Mouse (Mus musculus) hindbrain, postnatal 0 days (tissue): ENCODE data around the gene 1110065P20Rik. TPM values are rescaled to one million over a fixed set of nuclear protein-coding genes. Genes with fewer than 3 reads are reported as not detected.
A peak's percentile ranks its signal among the peaks of the same experiment; 100 is the strongest.

Experiments
- ATAC-seq: fragments of 200-750 bp; cut with Nextera tagmentation; 2 replicates; pipeline ENCODE4 v1.8.0; 2017; ENCODE audit warnings: mild to moderate bottlenecking, moderate TSS enrichment, moderate library complexity
- DNase-seq: peaks from one replicate; pipeline ENCODE4 v3.0.0-alpha.2; 2015; ENCODE audit warnings: low spot score
- H3K27ac ChIP-seq: fragments of 300-500 bp; sonication (generic); 2 replicates; pipeline ENCODE4 v1.5.1; 2014; ENCODE audit warnings: mild to moderate bottlenecking
- H3K27me3 ChIP-seq: fragments of 300-500 bp; sonication (generic); 2 replicates; pipeline ENCODE4 v1.6.1; 2014; ENCODE audit warnings: low read length, mixed read lengths; ENCODE audit not compliant: insufficient read depth
- H3K36me3 ChIP-seq: fragments of 300-500 bp; sonication (generic); 2 replicates; pipeline ENCODE4 v1.6.1; 2014; ENCODE audit warnings: low read length, mixed read lengths; ENCODE audit not compliant: insufficient read depth
- H3K4me1 ChIP-seq: fragments of 300-500 bp; sonication (generic); 2 replicates; pipeline ENCODE4 v1.6.1; 2014; ENCODE audit warnings: antibody characterized with exemption, low read length, mixed read lengths; ENCODE audit not compliant: insufficient read depth
- H3K4me2 ChIP-seq: fragments of 300-500 bp; sonication (generic); 2 replicates; pipeline ENCODE4 v1.6.1; 2014; ENCODE audit warnings: low read depth, mild to moderate bottlenecking, low read length, moderate library complexity, mixed read lengths
- H3K4me3 ChIP-seq: fragments of 300-500 bp; sonication (generic); 2 replicates; pipeline ENCODE4 v1.5.1; 2014; ENCODE audit warnings: low read length
- H3K9ac ChIP-seq: fragments of 300-500 bp; sonication (generic); replicated peaks from 2 replicates; pipeline ENCODE4 v1.6.1; 2014; ENCODE audit warnings: mild to moderate bottlenecking, low read length, moderate library complexity, mixed read lengths
- H3K9me3 ChIP-seq: fragments of 300-500 bp; sonication (generic); 2 replicates; pipeline ENCODE4 v1.6.1; 2016; ENCODE audit warnings: low read length, mixed read lengths
- CTCF ChIP-seq: IDR thresholded peaks from 2 replicates; pipeline ENCODE4 v1.5.1; 2016; ENCODE audit warnings: antibody characterized with exemption, control low read depth, low read depth
- WGBS: fragments of 180-500 bp; shearing (Covaris S2); extraction: QIAGEN DNeasy Blood & Tissue Kit; methylation state at CpG from one replicate; pipeline ENCODE4 v1.1.7; 2014; 5-methylcytosine and 5-hydroxymethylcytosine counted together
- polyA plus RNA-seq: library from polyadenylated mRNA; unstranded; fragments of >200 nt; fragmentation: Nextera tagmentation; extraction: Ambion mirVana; gene quantifications from 2 replicates; pipeline ENCODE4 v1.2.1, GENCODE M21; 2015
- total RNA-seq: library from RNA; depleted of rRNA; stranded (reverse); fragments of >200 nt; gene quantifications from 2 replicates; pipeline ENCODE4 v1.2.3, GENCODE M21; 2014; rRNA removed

Gene 1110065P20Rik
- total RNA-seq (206 and 212 TPM in 2 replicates), polyA plus RNA-seq (143 and 152 TPM in 2 replicates)

- WGBS, result 2% methylated on average over 68 of the region's 75 CpGs
- DNase-seq, result peak; percentile 75
- peak within 1 kb of the TSS; percentile 73 for H3K4me2 ChIP-seq
Observed at GRCm38 (mm10) chr4:124850933-124851658, at the start of gene 1110065P20Rik. Gene 1110065P20Rik (minus strand): TSS chr4:124851196.

GRCm38 (mm10) chr4:124899906-124900305, 48.9 kb upstream of the 1110065P20Rik start:
- H3K4me3 ChIP-seq, result no peak overlapping the region
- DNase-seq (no peak), ATAC-seq (no peak)
- 68% methylated on average over 5 of the region's 5 CpGs for WGBS
- no peak overlapping the region for H3K4me2 ChIP-seq
- H3K27ac ChIP-seq, result no peak overlapping the region
- H3K36me3 ChIP-seq, result no peaks in the 10 kb centered on the region
- H3K9me3 ChIP-seq, result no peaks in the 10 kb centered on the region
- 0 out of 2 replicates have a peak, but pooled peaks cover 4% of the 10 kb centered on the region for H3K27me3 ChIP-seq
- H3K4me1 ChIP-seq, result 0 out of 2 replicates have a peak, but pooled peaks cover 2% of the 10 kb centered on the region
- no peak overlapping the region for H3K9ac ChIP-seq
- no peak for TF ChIP-seq CTCF

More at GRCm38 (mm10) chr4:124850933-124851658, at the start of gene 1110065P20Rik:
- Histone ChIP-seq H3K9ac (peak within 1 kb of the TSS; percentile 87), H3K4me3 (peak within 1 kb of the TSS; percentile 93), H3K36me3 (peaks cover 19% of the 10 kb centered on the region), H3K27ac (peak within 1 kb of the TSS; percentile 98), H3K9me3 (no peaks in the 10 kb centered on the region), H3K27me3 (no peaks in the 10 kb centered on the region), H3K4me1 (peaks cover 12% of the 10 kb centered on the region)
- no peak for TF ChIP-seq CTCF
- ATAC-seq, result peak; percentile 39

- Histone ChIP-seq H3K36me3 (no peaks in the 10 kb centered on the region), H3K4me2 (no peak overlapping the region), H3K4me3 (no peak overlapping the region), H3K9me3 (no peaks in the 10 kb centered on the region), H3K9ac (no peak overlapping the region), H3K27ac (no peak overlapping the region), H3K4me1 (peaks cover 8% of the 10 kb centered on the region; the same call in 1 of the 2 replicates), H3K27me3 (0 out of 2 replicates have a peak, but pooled peaks cover 6% of the 10 kb centered on the region)
- ATAC-seq (no peak), DNase-seq (no peak)
- no peak for TF ChIP-seq CTCF
- WGBS, result 30% methylated on average over 10 of the region's 10 CpGs
Observed at GRCm38 (mm10) chr4:124898428-124898827, 47.4 kb upstream of the 1110065P20Rik start.

- peak overlapping the region; percentile 68 for H3K4me2 ChIP-seq
- H3K4me1 ChIP-seq, result peaks cover 8% of the 10 kb centered on the region; the same call in 1 of the 2 replicates
- peak; percentile 36 for TF ChIP-seq CTCF
- no peaks in the 10 kb centered on the region for H3K36me3 ChIP-seq
- under 1% methylated on average over 83 of the region's 83 CpGs for WGBS
- DNase-seq (peak; percentile 85), ATAC-seq (peak; percentile 84)
- H3K9ac ChIP-seq, result peak overlapping the region; percentile 55
- peak overlapping the region; percentile 43 for H3K4me3 ChIP-seq
- peak overlapping the region; percentile 60; the same call in 1 of the 2 replicates for H3K27ac ChIP-seq
- 0 out of 2 replicates have a peak, but pooled peaks cover 6% of the 10 kb centered on the region for H3K27me3 ChIP-seq
- H3K9me3 ChIP-seq, result no peaks in the 10 kb centered on the region
Observed at GRCm38 (mm10) chr4:124894508-124895428, 43.8 kb upstream of the 1110065P20Rik start.

GRCm38 (mm10) chr4:124893769-124894168, 42.8 kb upstream of the 1110065P20Rik start:
- Histone ChIP-seq H3K9ac (peak overlapping the region; percentile 55), H3K27ac (peak overlapping the region; percentile 60; the same call in 1 of the 2 replicates), H3K9me3 (no peaks in the 10 kb centered on the region), H3K4me3 (peak overlapping the region; percentile 43), H3K27me3 (0 out of 2 replicates have a peak, but pooled peaks cover 6% of the 10 kb centered on the region), H3K4me2 (peak overlapping the region; percentile 68), H3K4me1 (peaks cover 8% of the 10 kb centered on the region; the same call in 1 of the 2 replicates), H3K36me3 (no peaks in the 10 kb centered on the region)
- TF ChIP-seq CTCF, result no peak
- DNase-seq (no peak), ATAC-seq (no peak)
- WGBS, result 28% methylated on average over 6 of the region's 6 CpGs

GRCm38 (mm10) chr4:124890831-124891230, 39.8 kb upstream of the 1110065P20Rik start:
- ATAC-seq (no peak), DNase-seq (no peak)
- no peak overlapping the region for H3K9ac ChIP-seq
- H3K27me3 ChIP-seq, result peaks cover 6% of the 10 kb centered on the region; the same call in 1 of the 2 replicates
- H3K36me3 ChIP-seq, result no peaks in the 10 kb centered on the region
- H3K4me2 ChIP-seq, result no peak overlapping the region
- H3K4me3 ChIP-seq, result no peak overlapping the region
- H3K27ac ChIP-seq, result no peak overlapping the region
- TF ChIP-seq CTCF, result no peak
- H3K4me1 ChIP-seq, result peaks cover 8% of the 10 kb centered on the region; the same call in 1 of the 2 replicates
- H3K9me3 ChIP-seq, result no peaks in the 10 kb centered on the region
- 79% methylated on average over 5 of the region's 5 CpGs for WGBS
